Mouse (Mus musculus): Measurements from ENCODE around the gene Inafm1.

GRCm38 (mm10) chr7:16299419-16300035 lies 26.1 kb upstream of the Inafm1 start:
- TF ChIP-seq MEF2A (IDR thresholded peaks at IDR 0.05; ENCODE audit: extremely low read depth, insufficient replicate concordance, low read depth, low read length, poor library complexity, severe bottlenecking) (no peak), CTCF (IDR thresholded peaks at IDR 0.05 in 2 of 3, conservative IDR thresholded peaks at IDR 0.05 in 1 of 3; ENCODE audit: control insufficient read depth in 1 of 3, insufficient read depth in 1 of 3, low read depth in 2 of 3, low read length in 3 of 3, poor library complexity in 1 of 3, severe bottlenecking in 1 of 3) (no peak), MYC (IDR thresholded peaks at IDR 0.05; ENCODE audit: low read depth, low read length) (no peak), MAFK (IDR thresholded peaks at IDR 0.05; ENCODE audit: borderline replicate concordance, low read depth, low read length) (no peak), POLR2A (IDR thresholded peaks at IDR 0.05; ENCODE audit: control insufficient read depth in 1 of 2, insufficient read depth in 1 of 2, low read depth in 1 of 2, low read length in 2 of 2, poor library complexity in 1 of 2) (no peak), TBP (IDR thresholded peaks at IDR 0.05; ENCODE audit: low read depth, low read length) (no peak), TAL1 (IDR thresholded peaks at IDR 0.05; ENCODE audit: low read length) (no peak), MAZ (IDR thresholded peaks at IDR 0.05; ENCODE audit: low read depth, low read length) (no peak), HCFC1 (IDR thresholded peaks at IDR 0.05; ENCODE audit: low read depth, low read length) (no peak)

Measured in MEL (cell line).